Mouse (Mus musculus) effector memory CD4-positive, alpha-beta T cell, adult 7 months (primary cell): Measurements from ENCODE around the gene Ceacam18. TPM values are rescaled to one million over a fixed set of nuclear protein-coding genes. Genes with fewer than 3 reads are reported as not detected.

Source experiments
- polyA plus RNA-seq: library from polyadenylated mRNA; unstranded; fragments of 100-300 nt; shearing (Covaris generic); gene quantifications from one replicate; pipeline ENCODE4 v1.2.1, GENCODE M21; 2017

Gene Ceacam18
- polyA plus RNA-seq: not detected

DNA sequence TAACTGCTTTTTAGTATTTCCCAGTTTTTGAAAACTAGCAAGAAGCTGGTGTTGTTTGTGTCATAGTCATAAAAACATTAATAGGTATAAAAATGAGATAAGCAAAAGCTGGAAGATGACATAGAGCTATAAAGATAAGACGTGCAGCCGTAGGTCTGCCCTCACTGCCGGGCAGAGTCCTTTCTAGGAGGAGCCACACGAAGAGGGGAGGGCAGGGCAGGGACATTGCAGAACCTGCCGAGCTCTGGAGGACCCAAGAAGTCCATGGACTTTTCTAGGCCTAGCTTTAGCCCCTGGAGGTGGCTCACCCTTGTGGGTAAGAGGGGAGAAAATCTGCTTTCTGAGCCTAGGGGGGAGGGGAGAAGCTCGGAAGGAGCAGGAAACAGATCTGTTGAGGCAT lies at the start of gene Ceacam18:
Gene Ceacam18, plus strand, starts transcription at position 208 of the 400 bp plus-strand sequence.

DNA sequence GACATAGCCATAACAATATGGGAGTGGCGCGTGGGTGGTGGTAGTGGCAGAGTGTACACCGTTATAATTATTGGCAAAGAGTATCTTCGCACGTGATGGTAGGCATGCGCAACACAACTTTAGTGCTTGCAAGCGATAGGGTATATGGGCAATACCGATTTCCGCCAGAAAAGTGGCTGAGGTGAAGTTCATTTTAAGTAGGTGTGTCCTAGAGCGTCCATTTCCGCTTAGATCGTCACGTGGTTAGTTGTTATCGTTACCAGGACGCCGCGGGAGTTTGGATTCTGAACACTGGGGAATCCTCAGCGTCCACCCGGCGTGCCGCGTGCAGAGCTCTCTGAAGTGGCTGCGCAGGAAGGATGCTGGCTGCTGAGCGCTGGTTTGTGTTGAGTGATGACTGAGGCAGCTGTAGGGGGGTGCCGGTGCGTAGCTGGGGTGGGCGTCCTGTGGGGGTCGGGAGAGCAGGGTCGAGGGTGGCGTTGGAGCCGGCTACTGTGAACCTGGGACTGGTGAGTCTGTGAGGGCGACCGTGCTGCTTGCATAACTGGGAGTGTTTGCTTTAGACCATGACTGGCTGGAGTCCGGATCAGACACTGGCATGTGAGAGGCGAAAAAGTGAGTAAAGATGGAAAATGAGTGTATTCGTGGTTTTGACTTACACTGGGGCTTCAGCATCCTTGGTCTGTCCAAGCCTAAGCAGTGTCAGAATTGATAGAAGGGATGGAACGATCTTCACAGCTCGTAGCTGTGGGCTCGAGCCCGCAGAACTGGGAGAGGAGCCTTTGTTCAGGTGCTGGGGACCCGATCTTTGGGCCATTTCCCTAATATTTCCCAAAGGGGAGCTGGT lies 27.4 kb upstream of the Ceacam18 start, which contains the start of gene Zfp819:
Gene Zfp819, plus strand, starts transcription at position 274 of the 847 bp plus-strand sequence.

DNA sequence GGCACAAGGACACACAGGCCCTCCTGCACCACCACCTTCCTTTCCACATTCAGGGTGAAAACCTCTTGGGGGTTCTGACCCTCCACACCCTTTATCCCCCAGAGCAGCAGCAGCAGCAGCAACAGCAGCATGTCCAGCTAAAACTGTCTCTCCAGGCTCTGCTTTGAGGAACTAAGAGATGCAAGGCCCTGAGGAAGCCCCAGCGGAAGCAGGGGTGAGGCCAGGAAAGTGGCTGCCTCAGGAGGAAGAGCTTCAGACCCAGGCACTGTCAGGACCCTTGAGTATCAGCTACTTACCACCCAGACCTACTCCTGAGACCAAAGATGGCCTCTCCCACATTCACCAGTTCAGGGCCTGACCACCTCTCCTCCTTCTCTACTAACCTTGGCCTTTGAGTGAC lies 25.5 kb downstream of the Ceacam18 start, which contains the start of gene Siglece:
Gene Siglece, minus strand, starts transcription at position 160 of the 400 bp plus-strand sequence.

DNA sequence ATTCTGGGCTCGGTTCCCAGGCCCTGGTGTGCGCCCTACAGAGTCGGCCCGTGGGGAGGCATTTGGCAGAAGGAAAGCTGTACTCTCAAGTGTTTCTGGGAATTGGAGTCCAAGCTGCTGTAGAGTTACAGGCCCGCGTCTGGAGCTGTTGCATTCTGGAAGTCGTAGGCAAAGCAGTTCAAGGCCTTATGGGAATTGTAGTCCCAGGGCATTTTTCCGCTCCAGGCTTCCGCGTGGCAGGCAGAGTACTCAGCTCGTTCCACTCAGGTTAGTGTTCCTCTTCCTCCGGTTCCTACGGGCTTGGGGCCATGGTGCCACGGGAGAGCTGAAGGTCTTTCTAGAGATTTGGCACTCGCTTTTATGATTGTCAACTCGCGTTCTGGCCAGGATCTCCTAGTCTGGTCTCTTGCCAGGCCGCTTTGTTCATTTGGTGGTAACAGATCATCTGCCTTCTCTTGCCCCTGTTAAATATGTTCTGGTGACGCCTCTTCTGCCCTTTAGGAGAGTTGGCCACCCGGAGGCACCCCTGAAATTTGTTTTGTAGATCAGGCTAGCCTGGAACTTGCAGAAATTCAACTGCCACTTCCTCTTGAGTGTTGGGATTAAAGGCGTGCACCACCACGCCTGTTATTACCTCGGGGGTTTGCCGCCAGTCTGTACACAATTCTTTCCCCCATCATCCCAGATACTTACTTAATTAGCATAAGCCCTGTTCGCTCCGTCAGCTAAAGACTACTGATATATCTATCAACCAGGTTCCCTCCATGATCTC lies 37.5 kb downstream of the Ceacam18 start, which contains the start of gene Ctu1:
Gene Ctu1, plus strand, starts transcription at position 208 of the 772 bp plus-strand sequence.

DNA sequence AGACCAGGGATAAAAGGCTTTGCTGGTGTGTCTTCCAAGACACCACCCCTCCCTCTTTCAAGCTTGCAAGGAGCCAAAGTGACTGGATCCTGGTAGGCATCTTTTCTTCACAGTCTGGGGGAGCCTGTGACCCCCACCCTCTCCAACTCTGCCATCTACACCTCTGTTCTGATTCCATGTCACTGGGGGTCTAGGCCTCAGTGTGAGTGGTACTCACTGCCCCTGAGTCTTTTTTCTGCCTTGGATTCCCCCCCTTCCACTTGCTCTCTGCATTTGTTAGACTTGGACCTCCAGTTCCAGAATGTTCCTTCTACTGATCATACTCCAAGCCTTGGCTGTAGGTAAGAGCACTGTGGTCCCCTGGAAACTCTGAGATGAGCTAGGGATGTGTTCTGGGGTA lies 55.6 kb downstream of the Ceacam18 start, which contains the start of gene Klk14:
Gene Klk14, plus strand, starts transcription at position 301 of the 400 bp plus-strand sequence.

Other genes starting within 250 kb of the Ceacam18 start
- 0.24 TPM for gene Siglecg, start 226.5 kb upstream of the Ceacam18 start, polyA plus RNA-seq
- not detected for gene Lim2, start 207.0 kb upstream of the Ceacam18 start, polyA plus RNA-seq
- gene Nkg7, start 197.6 kb upstream of the Ceacam18 start, polyA plus RNA-seq: 1,742 TPM
- gene Cldnd2, start 193.9 kb upstream of the Ceacam18 start, polyA plus RNA-seq: not detected
- 73.5 TPM for gene Etfb, start 190.6 kb upstream of the Ceacam18 start, polyA plus RNA-seq
- not detected for gene Gm45233, start 190.6 kb upstream of the Ceacam18 start, polyA plus RNA-seq
- 5.9 TPM for gene Vsig10l, start 171.6 kb upstream of the Ceacam18 start, polyA plus RNA-seq
- not detected for gene Iglon5, start 144.6 kb upstream of the Ceacam18 start, polyA plus RNA-seq
- gene 4931406B18Rik, start 128.8 kb upstream of the Ceacam18 start, polyA plus RNA-seq: not detected
- not detected for gene Cd33, start 90.3 kb upstream of the Ceacam18 start, polyA plus RNA-seq
- gene Zfp658, start 72.5 kb upstream of the Ceacam18 start, polyA plus RNA-seq: 1.8 TPM
- 6.4 TPM for gene Zfp719, start 55.1 kb upstream of the Ceacam18 start, polyA plus RNA-seq
- gene Zfp819, start 27.5 kb upstream of the Ceacam18 start, polyA plus RNA-seq: not detected
- gene Siglece, start 25.5 kb downstream of the Ceacam18 start, polyA plus RNA-seq: not detected
- 4.6 TPM for gene Ctu1, start 37.3 kb downstream of the Ceacam18 start, polyA plus RNA-seq
- gene Klk14, start 55.7 kb downstream of the Ceacam18 start, polyA plus RNA-seq: not detected
- gene Klk13, start 77.9 kb downstream of the Ceacam18 start, polyA plus RNA-seq: not detected
- gene Klk12, start 134.2 kb downstream of the Ceacam18 start, polyA plus RNA-seq: not detected
- gene Klk11, start 139.9 kb downstream of the Ceacam18 start, polyA plus RNA-seq: 0.30 TPM
- 0.56 TPM for gene Klk10, start 146.3 kb downstream of the Ceacam18 start, polyA plus RNA-seq
- 0.60 TPM for gene Klk9, start 157.2 kb downstream of the Ceacam18 start, polyA plus RNA-seq
- gene Klk8, start 162.9 kb downstream of the Ceacam18 start, polyA plus RNA-seq: 41.3 TPM
- not detected for gene Klk7, start 176.6 kb downstream of the Ceacam18 start, polyA plus RNA-seq
- gene Klk6, start 189.8 kb downstream of the Ceacam18 start, polyA plus RNA-seq: not detected
- not detected for gene Klk5, start 207.3 kb downstream of the Ceacam18 start, polyA plus RNA-seq
- not detected for gene Klk4, start 246.5 kb downstream of the Ceacam18 start, polyA plus RNA-seq